Mouse (Mus musculus) left cerebral cortex, postnatal 4 days (tissue): ENCODE data around the gene Ddx55. TPM values are rescaled to one million over a fixed set of nuclear protein-coding genes. Genes with fewer than 3 reads are reported as not detected.
"Not testable (repeated sequence)": the region's sequence is repeated elsewhere in the genome, so short reads cannot be mapped to it uniquely, and the experiment has no call there.

Experiments
- DNase-seq: peaks from one replicate; pipeline ENCODE4 v3.0.0-alpha.2; 2022
- intact Hi-C: fragments of 180-260 bp; cut with DNase I; formaldehyde crosslinking; loops from one replicate; pipeline ENCODE4 v1.15.1; 2025
- total RNA-seq, 2 experiments: library from RNA; stranded (reverse); gene quantifications; 2 replicates each; pipeline ENCODE4 v1.2.3; 2021

The Ddx55 gene
- total RNA-seq, 2 experiments from 2014 or later: 27.5 to 30.8 TPM

DNA sequence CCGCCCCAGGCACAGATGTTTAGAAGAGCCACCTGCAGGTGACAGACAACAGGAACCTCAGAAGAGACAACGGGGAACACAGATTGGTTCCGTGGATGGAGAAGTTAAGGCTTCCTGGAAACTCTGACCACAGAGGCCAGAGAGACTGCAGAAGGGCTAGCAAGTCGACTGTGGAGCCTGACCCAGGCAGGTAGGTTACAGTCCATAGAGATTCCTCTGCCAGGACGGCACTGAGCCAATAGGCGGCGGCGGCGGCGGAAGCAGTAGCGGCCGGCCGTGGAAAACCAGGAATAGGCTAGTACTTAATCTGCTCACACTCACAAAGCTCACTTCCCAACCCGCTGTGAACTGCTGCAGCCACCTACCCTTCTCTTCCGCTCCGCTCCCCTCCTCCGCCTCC lies 15.9 kb upstream of the Ddx55 start:
- no peak for DNase-seq
- intact Hi-C loops: loop anchor here (5.0 kb wide), 1 partner anchor 179 kb away; no protein-coding TSS in a partner anchor

- no peak for DNase-seq
Observed at GRCm38 (mm10) chr5:124538813-124539792, 13.6 kb upstream of the Ddx55 start.

GRCm38 (mm10) chr5:124539905-124540304 lies 12.8 kb upstream of the Ddx55 start:
- DNase-seq: no peak
- intact Hi-C loops: loop anchor here (5.0 kb wide), 2 partner anchors 108 to 183 kb away; no protein-coding TSS in a partner anchor

More at GRCm38 (mm10) chr5:124538813-124539792, 13.6 kb upstream of the Ddx55 start:
- intact Hi-C loops: loop anchor here (5.0 kb wide), 1 partner anchor 182 kb away; no protein-coding TSS in a partner anchor

GRCm38 (mm10) chr5:124540383-124540786 lies 12.3 kb upstream of the Ddx55 start, which contains the start of gene Tmed2:
Gene Tmed2, plus strand, starts transcription at chr5:124540695.
- intact Hi-C loops: loop anchor here (5.0 kb wide), 1 partner anchor 108 kb away; no protein-coding TSS in a partner anchor
- DNase-seq: peak; percentile 96

GRCm38 (mm10) chr5:124540905-124541601 lies 11.6 kb upstream of the Ddx55 start:
- intact Hi-C loops: loop anchor here (5.0 kb wide), 1 partner anchor 109 kb away; no protein-coding TSS in a partner anchor
- peak; percentile 55 for DNase-seq

GRCm38 (mm10) chr5:124541602-124541973 lies 11.1 kb upstream of the Ddx55 start:
- intact Hi-C loops: loop anchor here (5.0 kb wide), 1 partner anchor 109 kb away; no protein-coding TSS in a partner anchor
- no peak for DNase-seq

GRCm38 (mm10) chr5:124550737-124551136 lies 1.9 kb upstream of the Ddx55 start:
- DNase-seq, intact Hi-C loops: not testable (repeated sequence)

DNA sequence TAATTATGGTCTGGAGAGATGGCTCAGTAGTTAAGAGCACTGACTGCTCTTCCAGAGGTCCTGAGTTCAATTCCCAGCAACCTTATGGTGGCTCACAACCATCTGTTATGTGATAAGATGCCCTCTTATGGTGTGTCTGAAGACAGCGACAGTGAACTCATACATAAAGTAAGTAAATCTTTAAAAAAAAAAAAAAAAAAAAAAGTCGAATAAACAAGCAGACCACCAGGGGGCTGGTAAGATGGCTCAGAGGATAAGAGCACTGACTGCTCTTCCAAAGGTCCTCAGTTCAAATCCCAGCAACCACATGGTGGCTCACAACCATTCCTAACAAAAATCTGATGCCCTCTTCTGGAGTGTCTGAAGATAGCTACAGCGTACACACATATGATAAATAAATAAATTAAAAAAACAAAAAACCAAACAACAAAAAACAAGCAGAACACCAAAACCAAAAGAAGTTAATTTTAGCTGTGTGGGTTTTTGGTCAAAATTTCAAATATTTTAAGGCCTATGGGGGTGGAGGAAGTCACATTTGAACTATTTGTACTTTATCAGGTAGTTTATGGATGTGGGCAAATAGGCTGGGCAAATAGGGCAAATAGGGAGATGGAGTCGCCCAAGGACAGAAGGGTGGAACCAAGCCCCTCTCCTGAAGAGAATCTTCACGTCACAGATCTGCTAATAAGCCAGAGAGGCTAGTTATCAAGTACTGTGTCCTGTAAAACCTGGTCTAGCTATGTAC lies 1.1 kb upstream of the Ddx55 start:
- DNase-seq, intact Hi-C loops: not testable (repeated sequence)

GRCm38 (mm10) chr5:124552094-124552472 lies 581 bp upstream of the Ddx55 start:
- intact Hi-C loops: no loop called here
- no peak for DNase-seq

DNA sequence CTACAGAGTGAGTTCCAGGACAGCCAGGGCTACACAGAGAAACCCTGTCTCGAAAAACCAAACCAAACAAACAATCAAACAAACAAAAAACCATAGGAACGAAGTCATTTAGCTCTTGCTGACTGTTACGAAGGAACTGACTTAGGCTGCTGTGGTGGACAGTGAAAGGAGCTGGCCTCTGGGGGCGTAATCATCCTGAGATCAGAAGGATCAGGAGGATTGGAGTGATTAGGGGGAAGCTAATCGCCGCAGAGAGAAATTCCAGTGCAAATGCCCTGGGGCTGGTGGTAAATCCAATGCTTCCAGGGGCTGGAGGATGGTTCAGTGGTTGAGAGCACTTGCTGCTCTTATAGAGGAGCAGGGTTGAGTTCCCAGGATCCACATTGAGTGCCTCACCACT lies 943 bp downstream of the Ddx55 start:
- intact Hi-C loops: no loop called here
- no peak for DNase-seq

GRCm38 (mm10) chr5:124555145-124555544 lies 2.5 kb downstream of the Ddx55 start:
- DNase-seq: no peak
- intact Hi-C loops: no loop called here

GRCm38 (mm10) chr5:124571068-124571467 lies 18.4 kb downstream of the Ddx55 start:
- no peak for DNase-seq
- intact Hi-C loops: no loop called here

DNA sequence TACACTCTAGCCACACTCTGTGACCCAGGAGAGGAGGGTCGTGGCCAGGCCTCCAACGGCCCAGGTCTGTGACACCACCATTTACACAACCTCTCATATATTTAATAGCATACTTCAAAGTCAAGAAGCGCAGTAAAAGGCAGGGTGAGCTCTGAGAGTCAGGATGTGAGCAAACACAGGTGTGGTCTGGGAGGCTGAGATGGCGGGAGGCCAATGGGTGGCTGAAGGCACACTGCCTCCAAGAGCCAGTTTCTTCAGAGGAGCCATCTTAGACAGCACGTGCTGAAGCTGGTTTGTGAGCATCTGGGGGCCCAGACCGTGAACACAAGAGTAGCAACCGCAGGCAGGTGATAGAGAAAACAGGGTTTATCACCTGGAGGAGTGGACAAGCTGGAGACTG lies 22.8 kb downstream of the Ddx55 start:
- intact Hi-C loops: no loop called here
- DNase-seq: no peak

GRCm38 (mm10) chr5:124578633-124579317 lies 26.1 kb downstream of the Ddx55 start, which contains the start of the genes Eif2b1 and Gtf2h3:
Gene Eif2b1, minus strand, starts transcription at chr5:124579131.
Gene Gtf2h3, plus strand, starts transcription at chr5:124579140.
- intact Hi-C loops: no loop called here
- peak; percentile 93 for DNase-seq

- intact Hi-C loops: no loop called here
Observed at GRCm38 (mm10) chr5:124582515-124582914, 29.9 kb downstream of the Ddx55 start.

GRCm38 (mm10) chr5:124592768-124593167 lies 40.1 kb downstream of the Ddx55 start:
- intact Hi-C loops: no loop called here
- DNase-seq: no peak

More at GRCm38 (mm10) chr5:124582515-124582914, 29.9 kb downstream of the Ddx55 start:
- no peak for DNase-seq

DNA sequence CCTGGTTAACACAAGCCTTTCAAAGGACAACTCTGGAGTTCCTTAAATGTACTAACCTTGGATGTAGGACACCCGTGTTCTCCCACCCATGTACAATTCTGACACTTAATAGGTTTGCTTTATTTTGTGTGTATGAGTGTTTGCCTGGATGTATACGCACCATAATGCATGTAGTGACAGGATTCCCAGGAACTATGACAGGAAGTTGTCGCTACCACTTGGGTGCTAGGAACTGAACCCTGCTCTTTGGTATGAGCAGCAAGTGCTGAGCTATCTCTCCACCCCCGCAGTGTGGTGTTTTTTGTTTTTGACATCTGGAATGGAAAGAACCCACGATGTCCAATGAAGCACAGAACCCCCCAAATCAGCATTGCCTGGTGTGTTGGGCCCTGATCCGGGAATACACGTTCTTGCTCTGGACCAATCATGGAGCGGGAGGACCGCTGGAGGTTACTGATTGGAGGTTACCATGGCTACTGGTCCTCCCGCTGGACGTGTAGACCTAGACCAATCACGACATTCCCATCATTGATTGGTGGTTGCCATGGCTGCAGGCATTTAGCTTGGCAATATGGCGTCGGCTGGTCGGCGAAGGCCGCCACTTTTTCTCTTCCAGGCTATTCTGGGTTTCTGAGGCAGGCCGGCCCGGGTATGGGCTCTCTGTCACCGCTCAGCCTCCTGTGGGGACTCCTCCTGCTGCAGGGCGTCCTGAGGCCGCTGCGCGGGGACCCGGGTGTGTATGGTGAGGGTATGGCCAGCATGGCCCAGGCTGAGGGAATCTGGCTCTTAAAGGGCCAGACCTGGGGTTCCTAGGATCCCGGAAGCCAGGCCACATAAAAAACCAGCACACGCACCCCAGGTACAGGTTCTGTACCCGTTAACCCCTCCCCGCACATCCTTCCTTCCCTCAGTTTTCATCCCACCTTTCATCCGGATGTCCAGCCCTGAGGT lies 45.8 kb downstream of the Ddx55 start:
- intact Hi-C loops: no loop called here
- peak; percentile 94 for DNase-seq

DNA sequence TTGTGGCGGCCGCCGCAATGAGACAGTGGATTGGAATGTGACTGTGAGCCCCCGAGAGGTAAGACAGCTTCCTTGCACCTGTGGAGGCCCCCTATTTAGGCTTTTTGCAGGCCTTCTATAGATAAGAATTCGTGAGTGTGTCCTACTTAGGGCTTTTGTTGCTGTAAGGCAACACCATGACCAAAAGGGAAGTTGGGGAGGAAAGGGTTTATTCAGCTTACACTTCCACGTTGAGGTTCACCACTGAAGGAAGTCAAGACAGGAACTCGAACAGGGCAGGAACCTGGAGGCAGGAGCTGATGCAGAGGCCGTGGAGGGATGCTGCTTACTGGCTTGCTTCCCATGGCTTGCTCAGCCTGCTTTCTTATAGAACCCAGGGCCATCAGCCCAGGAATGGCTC lies 47.1 kb downstream of the Ddx55 start:
- intact Hi-C loops, DNase-seq: not testable (repeated sequence)
